Mouse (Mus musculus) cortical plate, adult 2 months (tissue): ENCODE results near the gene Ubap2. TPM values are rescaled to one million over a fixed set of nuclear protein-coding genes. Genes with fewer than 3 reads are reported as not detected.

Experiments used
- H3K27ac ChIP-seq: fragments of 200-500 bp; 2 replicates; pipeline ENCODE4 v1.5.1; 2012; ENCODE audit warnings: low read length, control low read depth, inconsistent platforms; ENCODE audit not compliant: insufficient read depth
- H3K4me1 ChIP-seq: fragments of 200-500 bp; 2 replicates; pipeline ENCODE4 v1.6.1; 2011; ENCODE audit warnings: low read length; ENCODE audit not compliant: control insufficient read depth, insufficient read depth
- H3K4me3 ChIP-seq: fragments of 200-500 bp; 2 replicates; pipeline ENCODE4 v1.5.1; 2011; ENCODE audit warnings: mild to moderate bottlenecking, low read length, control low read depth; ENCODE audit not compliant: insufficient read depth
- CTCF ChIP-seq: fragments of 200-500 bp; IDR thresholded peaks from 2 replicates; pipeline ENCODE4 v1.5.1; 2011; ENCODE audit warnings: mild to moderate bottlenecking, control low read depth, low read length; ENCODE audit not compliant: insufficient read depth; ENCODE audit errors: extremely low read depth
- POLR2A ChIP-seq: fragments of 200-500 bp; IDR thresholded peaks from 2 replicates; pipeline ENCODE4 v1.6.1; 2011; ENCODE audit warnings: mild to moderate bottlenecking, low read length, control low read depth; ENCODE audit not compliant: insufficient read depth; ENCODE audit errors: extremely low read depth
- polyA plus RNA-seq: library from polyadenylated mRNA; depleted of rRNA; stranded (reverse); fragments of >200 nt; gene quantifications from 2 replicates; pipeline ENCODE4 v1.2.3, GENCODE M21; 2012

Gene Ubap2
- polyA plus RNA-seq, 1 experiment: 26.2 TPM

- TF ChIP-seq POLR2A: no peak
- TF ChIP-seq CTCF: no peak
- Histone ChIP-seq H3K4me1 (no peaks in the 10 kb centered on the region), H3K4me3 (no peak overlapping the region), H3K27ac (no peak overlapping the region)
Measured at GRCm38 (mm10) chr4:41225412-41225811, 49.5 kb downstream of the Ubap2 start.

- no peak overlapping the region for H3K27ac ChIP-seq
- TF ChIP-seq CTCF: no peak
- TF ChIP-seq POLR2A: no peak
- peaks cover 2% of the 10 kb centered on the region; the same call in 1 of the 2 replicates for H3K4me1 ChIP-seq
- H3K4me3 ChIP-seq: no peak overlapping the region
Measured at GRCm38 (mm10) chr4:41208050-41208449, 66.9 kb downstream of the Ubap2 start.

- Histone ChIP-seq H3K27ac (no peak overlapping the region), H3K4me1 (no peaks in the 10 kb centered on the region; the same call in 1 of the 2 replicates), H3K4me3 (no peak overlapping the region)
- TF ChIP-seq POLR2A (no peak), CTCF (no peak)
Measured at GRCm38 (mm10) chr4:41205751-41206150, 69.2 kb downstream of the Ubap2 start.

- Histone ChIP-seq H3K27ac (no peak overlapping the region), H3K4me1 (0 out of 2 replicates have a peak, but pooled peaks cover 1% of the 10 kb centered on the region), H3K4me3 (no peak overlapping the region)
- no peak for TF ChIP-seq POLR2A
- no peak for TF ChIP-seq CTCF
Measured at GRCm38 (mm10) chr4:41202135-41202534, 72.8 kb downstream of the Ubap2 start.

- Histone ChIP-seq H3K4me3 (no peak overlapping the region), H3K27ac (no peak overlapping the region), H3K4me1 (0 out of 2 replicates have a peak, but pooled peaks cover 1% of the 10 kb centered on the region)
- no peak for TF ChIP-seq POLR2A
- no peak for TF ChIP-seq CTCF
Measured at GRCm38 (mm10) chr4:41196861-41197610, 77.9 kb downstream of the Ubap2 start.

- H3K4me1 ChIP-seq: 0 out of 2 replicates have a peak, but pooled peaks cover 1% of the 10 kb centered on the region
- no peak for TF ChIP-seq POLR2A
- no peak for TF ChIP-seq CTCF
- no peak overlapping the region for H3K27ac ChIP-seq
Measured at GRCm38 (mm10) chr4:41195328-41195727, 79.6 kb downstream of the Ubap2 start.

GRCm38 (mm10) chr4:41192544-41193512, 82.1 kb downstream of the Ubap2 start:
- Histone ChIP-seq H3K4me3 (no peak overlapping the region), H3K4me1 (0 out of 2 replicates have a peak, but pooled peaks cover 3% of the 10 kb centered on the region), H3K27ac (no peak overlapping the region)
- TF ChIP-seq POLR2A: no peak
- TF ChIP-seq CTCF: no peak

More at GRCm38 (mm10) chr4:41195328-41195727, 79.6 kb downstream of the Ubap2 start:
- no peak overlapping the region for H3K4me3 ChIP-seq

GRCm38 (mm10) chr4:41189809-41190208, 85.1 kb downstream of the Ubap2 start:
- TF ChIP-seq CTCF (no peak), POLR2A (no peak)

More at GRCm38 (mm10) chr4:41189809-41190208, 85.1 kb downstream of the Ubap2 start:
- H3K4me1 ChIP-seq: 0 out of 2 replicates have a peak, but pooled peaks cover 4% of the 10 kb centered on the region
- H3K27ac ChIP-seq: no peak overlapping the region
- no peak overlapping the region for H3K4me3 ChIP-seq
